Mouse (Mus musculus): ENCODE data around the gene Abca5. TPM values are rescaled to one million over a fixed set of nuclear protein-coding genes. Genes with fewer than 3 reads are reported as not detected.

Gene Abca5
- polyA plus RNA-seq, 1 experiment from 2014 or later: 8.2 TPM

DNA sequence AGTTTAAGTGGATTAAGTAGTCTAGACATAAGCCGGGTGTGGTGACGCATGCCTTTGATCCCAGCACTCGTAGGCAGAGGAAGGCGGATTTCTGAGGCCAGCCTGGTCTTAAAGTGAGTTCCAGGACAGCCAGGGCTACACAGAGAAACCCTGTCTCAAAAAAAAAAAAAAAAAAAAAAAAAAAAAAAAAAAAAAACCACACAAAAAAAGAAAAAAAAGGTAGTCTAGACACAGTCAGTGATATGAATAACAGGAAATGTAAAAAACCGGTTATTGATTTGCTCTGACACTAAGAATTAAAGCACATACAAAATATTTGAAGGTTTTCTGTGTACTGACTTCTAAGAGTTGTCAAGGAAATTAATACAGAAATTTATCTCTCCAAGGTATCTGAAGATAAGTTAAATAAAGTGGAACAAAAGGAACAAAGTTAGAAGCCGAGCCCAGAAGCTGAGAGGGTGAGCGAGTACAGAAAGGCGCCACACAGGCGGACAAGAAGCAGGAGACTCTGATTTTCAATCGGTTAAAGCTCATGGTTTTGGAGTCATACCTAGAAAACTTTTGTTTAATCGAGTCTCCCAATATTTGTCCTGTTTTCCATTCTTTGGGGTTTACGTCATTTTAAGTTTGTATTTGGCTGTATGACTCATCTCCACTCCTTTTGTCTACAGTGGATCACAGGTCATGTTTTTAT is 30.9 kb downstream of the Abca5 start:
- DNase-seq (ENCODE audit: low spot score): no peak
- no peak for ATAC-seq
- Histone ChIP-seq H3K4me1 (ENCODE audit: insufficient read depth, low read depth, low read length) (no peaks in the 10 kb centered on the region), H3K9me3 (ENCODE audit: low read length) (no peaks in the 10 kb centered on the region), H3K4me3 (ENCODE audit: low read depth, low read length) (no peak overlapping the region), H3K4me2 (replicated peaks; ENCODE audit: low read depth, low read length) (no peak overlapping the region), H3K36me3 (ENCODE audit: insufficient read depth, low read length) (no peaks in the 10 kb centered on the region), H3K27ac (ENCODE audit: low read length) (no peak overlapping the region), H3K9ac (replicated peaks; ENCODE audit: low read depth) (no peak overlapping the region), H3K27me3 (replicated peaks; ENCODE audit: insufficient read depth, low read length) (no peaks in the 10 kb centered on the region)
- 77% methylated on average over 12 of the region's 12 CpGs for whole genome bisulfite sequencing
- no peak for TF ChIP-seq EP300 (IDR thresholded peaks at IDR 0.05)
- TF ChIP-seq CTCF (IDR thresholded peaks at IDR 0.05): no peak

DNA sequence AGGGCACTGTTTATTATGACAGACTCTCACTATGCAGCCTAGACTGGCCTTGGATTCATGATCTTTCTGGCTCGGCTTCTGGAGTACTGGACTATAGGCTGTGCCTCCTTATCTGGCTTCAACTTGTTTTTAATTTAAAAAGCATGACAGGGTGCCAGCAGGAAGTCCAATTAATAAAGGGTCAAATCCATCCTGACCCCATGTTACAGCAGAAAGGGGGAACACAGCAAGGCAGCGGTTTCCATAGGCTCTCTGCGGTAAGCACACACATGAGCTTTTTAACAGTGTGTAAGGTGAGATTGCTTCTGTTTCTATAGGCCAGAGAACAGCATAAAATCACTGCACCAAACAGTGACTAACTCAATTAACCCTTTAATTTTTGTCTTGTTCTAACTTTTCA is 34.1 kb downstream of the Abca5 start:
- H3K4me3 ChIP-seq (ENCODE audit: low read depth, low read length): no peak overlapping the region
- no peaks in the 10 kb centered on the region for H3K4me1 ChIP-seq (ENCODE audit: insufficient read depth, low read depth, low read length)
- no peak for DNase-seq (ENCODE audit: low spot score)
- H3K27ac ChIP-seq (ENCODE audit: low read length): no peak overlapping the region
- no peaks in the 10 kb centered on the region for H3K9me3 ChIP-seq (ENCODE audit: low read length)
- H3K36me3 ChIP-seq (ENCODE audit: insufficient read depth, low read length): no peaks in the 10 kb centered on the region
- no peak overlapping the region for H3K4me2 ChIP-seq (replicated peaks; ENCODE audit: low read depth, low read length)
- ATAC-seq: no peak
- TF ChIP-seq EP300 (IDR thresholded peaks at IDR 0.05) (no peak), CTCF (IDR thresholded peaks at IDR 0.05) (no peak)
- no peaks in the 10 kb centered on the region for H3K27me3 ChIP-seq (replicated peaks; ENCODE audit: insufficient read depth, low read length)
- no peak overlapping the region for H3K9ac ChIP-seq (replicated peaks; ENCODE audit: low read depth)
- WGBS: 65% methylated on average over 3 of the region's 3 CpGs

DNA sequence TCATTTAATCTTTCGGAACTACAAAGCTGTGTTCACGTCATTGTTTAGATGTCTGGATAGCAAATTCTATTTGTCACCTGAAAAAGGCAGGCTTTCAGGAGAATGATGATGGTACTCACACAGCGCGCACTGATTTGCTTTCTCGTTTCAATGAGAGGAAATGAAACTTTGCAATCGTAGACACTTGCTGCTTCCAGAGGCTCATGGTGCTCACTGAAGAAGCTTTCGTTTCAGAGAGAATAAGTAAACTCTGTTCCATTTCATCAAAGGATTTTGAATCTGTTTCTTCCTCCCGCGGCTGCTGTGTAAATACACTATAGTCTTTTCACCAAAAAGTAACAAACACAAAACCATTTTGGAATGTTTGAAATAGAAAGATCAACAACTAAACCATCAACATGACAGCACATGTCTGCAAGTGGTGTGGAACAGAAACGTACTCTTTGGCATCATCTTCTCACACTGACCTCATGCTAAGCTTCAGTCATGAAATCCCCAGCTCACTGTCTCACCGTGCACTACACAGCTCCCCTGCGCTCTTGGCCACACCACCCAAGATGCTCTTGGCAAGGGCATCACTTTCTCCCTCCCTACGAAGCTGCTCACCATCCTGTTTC is 39.5 kb downstream of the Abca5 start:
- Histone ChIP-seq H3K27me3 (replicated peaks; ENCODE audit: insufficient read depth, low read length) (no peaks in the 10 kb centered on the region), H3K4me1 (ENCODE audit: insufficient read depth, low read depth, low read length) (no peaks in the 10 kb centered on the region), H3K4me3 (ENCODE audit: low read depth, low read length) (no peak overlapping the region), H3K9me3 (ENCODE audit: low read length) (no peaks in the 10 kb centered on the region), H3K27ac (ENCODE audit: low read length) (no peak overlapping the region), H3K36me3 (ENCODE audit: insufficient read depth, low read length) (no peaks in the 10 kb centered on the region), H3K9ac (replicated peaks; ENCODE audit: low read depth) (no peak overlapping the region), H3K4me2 (replicated peaks; ENCODE audit: low read depth, low read length) (no peak overlapping the region)
- 63% methylated on average over 13 of the region's 13 CpGs for WGBS
- no peak for ATAC-seq
- TF ChIP-seq EP300 (IDR thresholded peaks at IDR 0.05) (no peak), CTCF (IDR thresholded peaks at IDR 0.05) (no peak)
- no peak for DNase-seq (ENCODE audit: low spot score)

DNA sequence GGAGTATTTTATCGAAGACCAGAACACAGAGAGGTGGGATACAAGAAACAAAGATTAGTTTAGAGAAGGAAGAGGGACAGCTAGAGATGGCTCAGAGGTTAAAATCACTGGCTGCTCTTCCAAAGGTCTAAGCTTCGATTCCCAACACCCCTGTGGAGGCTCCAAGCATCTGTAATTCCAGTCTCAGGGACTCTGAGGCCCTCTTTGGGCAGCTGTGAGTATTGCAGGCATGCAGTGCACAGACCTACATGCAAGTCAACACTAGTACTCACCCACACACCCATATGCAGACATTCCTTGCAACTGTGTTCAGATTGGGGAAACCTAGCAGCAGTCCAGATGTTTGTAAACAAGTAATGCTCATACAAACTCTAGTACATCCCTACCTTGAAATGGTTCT is 46.9 kb downstream of the Abca5 start:
- 75% methylated on average over 2 of the region's 2 CpGs for WGBS

DNA sequence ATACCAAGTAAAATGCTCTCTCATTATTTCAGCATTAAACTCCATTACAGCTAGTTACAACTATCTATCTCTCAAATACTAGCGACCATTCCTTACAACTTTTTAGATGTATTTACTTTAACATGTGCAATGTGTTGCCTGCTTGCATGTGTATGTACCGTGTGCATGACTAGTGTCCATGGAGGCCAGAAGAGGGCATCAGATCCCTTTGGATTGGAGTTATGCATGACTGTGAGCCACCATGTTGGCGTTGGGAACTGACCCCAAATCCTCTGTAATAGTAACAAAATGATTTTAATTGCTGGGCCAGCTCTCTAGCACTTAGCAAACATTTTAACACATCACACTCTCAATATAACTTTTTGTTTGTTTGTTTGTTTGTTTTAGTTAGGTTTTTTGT is 49.1 kb downstream of the Abca5 start:
- H3K9ac ChIP-seq (replicated peaks; ENCODE audit: low read depth): no peak overlapping the region
- no peaks in the 10 kb centered on the region for H3K27me3 ChIP-seq (replicated peaks; ENCODE audit: insufficient read depth, low read length)
- no peaks in the 10 kb centered on the region for H3K4me1 ChIP-seq (ENCODE audit: insufficient read depth, low read depth, low read length)
- no peaks in the 10 kb centered on the region for H3K36me3 ChIP-seq (ENCODE audit: insufficient read depth, low read length)
- H3K9me3 ChIP-seq (ENCODE audit: low read length): no peaks in the 10 kb centered on the region
- TF ChIP-seq EP300 (IDR thresholded peaks at IDR 0.05): no peak
- peak; percentile 35 for TF ChIP-seq CTCF (IDR thresholded peaks at IDR 0.05)
- 81% methylated on average over 3 of the region's 3 CpGs for WGBS
- DNase-seq (ENCODE audit: low spot score) (no peak), ATAC-seq (no peak)
- no peak overlapping the region for H3K4me3 ChIP-seq (ENCODE audit: low read depth, low read length)
- no peak overlapping the region for H3K27ac ChIP-seq (ENCODE audit: low read length)
- H3K4me2 ChIP-seq (replicated peaks; ENCODE audit: low read depth, low read length): no peak overlapping the region

More for the DNA sequence above, 46.9 kb downstream of the Abca5 start:
- Histone ChIP-seq H3K4me2 (replicated peaks; ENCODE audit: low read depth, low read length) (no peak overlapping the region), H3K4me3 (ENCODE audit: low read depth, low read length) (no peak overlapping the region), H3K27ac (ENCODE audit: low read length) (no peak overlapping the region), H3K4me1 (ENCODE audit: insufficient read depth, low read depth, low read length) (no peaks in the 10 kb centered on the region), H3K27me3 (replicated peaks; ENCODE audit: insufficient read depth, low read length) (no peaks in the 10 kb centered on the region), H3K9ac (replicated peaks; ENCODE audit: low read depth) (no peak overlapping the region), H3K9me3 (ENCODE audit: low read length) (no peaks in the 10 kb centered on the region), H3K36me3 (ENCODE audit: insufficient read depth, low read length) (no peaks in the 10 kb centered on the region)
- TF ChIP-seq CTCF (IDR thresholded peaks at IDR 0.05) (peak; percentile 21), EP300 (IDR thresholded peaks at IDR 0.05) (no peak)
- no peak for ATAC-seq
- no peak for DNase-seq (ENCODE audit: low spot score)

DNA sequence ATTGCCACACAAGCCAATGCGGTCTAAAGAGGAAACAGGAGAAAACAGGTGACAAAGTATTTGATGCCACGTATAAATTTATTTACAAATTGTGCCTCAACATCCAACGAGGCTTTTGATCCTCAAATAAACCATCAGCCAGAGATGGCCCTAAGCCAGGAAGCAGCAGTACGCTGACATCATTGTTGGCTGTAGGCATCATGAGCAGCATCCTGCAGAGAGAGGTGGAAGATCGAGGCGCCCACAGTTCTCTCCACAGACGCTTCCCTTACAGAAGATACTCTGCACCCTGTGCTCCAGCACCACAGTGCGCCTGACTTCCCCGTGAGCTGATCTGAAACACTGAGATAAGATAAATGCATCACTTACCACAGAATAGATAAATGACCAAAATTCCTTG is 49.8 kb downstream of the Abca5 start:
- no peak overlapping the region for H3K9ac ChIP-seq (replicated peaks; ENCODE audit: low read depth)
- H3K27me3 ChIP-seq (replicated peaks; ENCODE audit: insufficient read depth, low read length): no peaks in the 10 kb centered on the region
- TF ChIP-seq CTCF (IDR thresholded peaks at IDR 0.05) (no peak), EP300 (IDR thresholded peaks at IDR 0.05) (no peak)
- H3K27ac ChIP-seq (ENCODE audit: low read length): no peak overlapping the region
- 37% methylated on average over 9 of the region's 9 CpGs for WGBS
- peak; percentile 10 for DNase-seq (ENCODE audit: low spot score)
- no peak overlapping the region for H3K4me2 ChIP-seq (replicated peaks; ENCODE audit: low read depth, low read length)
- no peaks in the 10 kb centered on the region for H3K4me1 ChIP-seq (ENCODE audit: insufficient read depth, low read depth, low read length)
- no peak for ATAC-seq
- H3K9me3 ChIP-seq (ENCODE audit: low read length): no peaks in the 10 kb centered on the region
- no peak overlapping the region for H3K4me3 ChIP-seq (ENCODE audit: low read depth, low read length)
- H3K36me3 ChIP-seq (ENCODE audit: insufficient read depth, low read length): no peaks in the 10 kb centered on the region

All from lung, postnatal 0 days (tissue).